In genomic region chr8:105265128-105265527, GRCm38 (mm10) we compare ENCODE assay signal across 8 mouse cellular contexts. TPM values are rescaled to one million over a fixed set of nuclear protein-coding genes. Genes with fewer than 3 reads are reported as not detected.
DNase-seq lines count a peak whose midpoint lies in the region; ATAC-seq and TF ChIP-seq lines count a peak whose summit lies in the region.

No protein-coding gene starts in this region.

- peak; percentile 87 for DNase-seq in A20 (ENCODE audit: low read depth, low spot score)
- DNase-seq in kidney, postnatal 10 days = peak; percentile 41
- no peak for DNase-seq in midbrain, embryonic 10.5 days (ENCODE audit: low spot score)
- peak; percentile 52 for DNase-seq in thymus, postnatal 4 days
- no peak for DNase-seq in frontal cortex, postnatal 36 days (ENCODE audit: low spot score in 2 of 2)
- no peak for DNase-seq in embryo, embryonic 9.5 days (ENCODE audit: extremely low spot score)

- peak overlapping the region; percentile 64 for H3K9ac ChIP-seq in ES-Bruce4 (ENCODE audit: low read depth, poor library complexity, severe bottlenecking)
- no peak overlapping the region; the same call in 1 of the 2 replicates for H3K9ac ChIP-seq in forebrain, embryonic 16.5 days (replicated peaks; ENCODE audit: low read depth, low read length)

- H3K4me3 ChIP-seq in ES-Bruce4 (ENCODE audit: low read depth, low read length) = peak overlapping the region; percentile 11; the same call in 1 of the 2 replicates
- peak overlapping the region; percentile 73 for H3K4me3 ChIP-seq in forebrain, embryonic 16.5 days (replicated peaks; ENCODE audit: low read length)
- H3K4me3 ChIP-seq in midbrain, embryonic 10.5 days = peak overlapping the region; percentile 62

- no peak for TF ChIP-seq POLR2A in ES-Bruce4 (IDR thresholded peaks at IDR 0.05; ENCODE audit: insufficient read depth, low read length)

- no peak for TF ChIP-seq EP300 in ES-Bruce4 (IDR thresholded peaks at IDR 0.05; ENCODE audit: insufficient read depth, low read depth, low read length)

- no peaks in the 10 kb centered on the region for H3K36me3 ChIP-seq in ES-Bruce4 (ENCODE audit: control insufficient read depth, insufficient read depth, low read length, poor library complexity, severe bottlenecking)
- H3K36me3 ChIP-seq in forebrain, embryonic 16.5 days (ENCODE audit: control insufficient read depth, insufficient read depth) = no peaks in the 10 kb centered on the region
- no peaks in the 10 kb centered on the region for H3K36me3 ChIP-seq in midbrain, embryonic 10.5 days

- H3K27me3 ChIP-seq in ES-Bruce4 (ENCODE audit: control insufficient read depth, insufficient read depth, low read length, poor library complexity, severe bottlenecking) = peaks cover 7% of the 10 kb centered on the region; the same call in 1 of the 2 replicates
- H3K27me3 ChIP-seq in forebrain, embryonic 16.5 days (replicated peaks; ENCODE audit: control insufficient read depth, insufficient read depth, low read length) = peaks cover 79% of the 10 kb centered on the region
- peaks cover 100% of the 10 kb centered on the region for H3K27me3 ChIP-seq in midbrain, embryonic 10.5 days (ENCODE audit: low read depth, poor library complexity, severe bottlenecking)

- no peaks in the 10 kb centered on the region for H3K9me3 ChIP-seq in ES-Bruce4 (replicated peaks; ENCODE audit: control insufficient read depth, insufficient read depth, low read length, poor library complexity, severe bottlenecking)
- peaks cover 5% of the 10 kb centered on the region for H3K9me3 ChIP-seq in forebrain, embryonic 16.5 days (ENCODE audit: control insufficient read depth, low read length)
- peaks cover 7% of the 10 kb centered on the region for H3K9me3 ChIP-seq in midbrain, embryonic 10.5 days (replicated peaks)

- H3K4me2 ChIP-seq in forebrain, embryonic 16.5 days (ENCODE audit: low read length) = peak overlapping the region; percentile 89

- H3K4me1 ChIP-seq in ES-Bruce4 (ENCODE audit: control insufficient read depth, insufficient read depth, low read length) = no peaks in the 10 kb centered on the region
- peaks cover 29% of the 10 kb centered on the region for H3K4me1 ChIP-seq in forebrain, embryonic 16.5 days (replicated peaks; ENCODE audit: control insufficient read depth, insufficient read depth, low read length)
- peaks cover 38% of the 10 kb centered on the region for H3K4me1 ChIP-seq in midbrain, embryonic 10.5 days

- no peak overlapping the region for H3K27ac ChIP-seq in ES-Bruce4 (ENCODE audit: insufficient read depth, low read length)
- H3K27ac ChIP-seq in forebrain, embryonic 16.5 days (ENCODE audit: low read length) = no peak overlapping the region
- no peak overlapping the region for H3K27ac ChIP-seq in midbrain, embryonic 10.5 days (replicated peaks)

- 16% methylated on average over 10 of the region's 10 CpGs for WGBS in forebrain, embryonic 16.5 days
- 20% methylated on average over 10 of the region's 10 CpGs for WGBS in midbrain, embryonic 10.5 days

- no peak for ATAC-seq in forebrain, embryonic 16.5 days

- no peak for TF ChIP-seq CTCF in ES-Bruce4 (IDR thresholded peaks at IDR 0.05; ENCODE audit: low read depth, low read length)

RNA-seq across cellular contexts. Expression of gene Fbxl8, which starts 0.7 kb away (rescaled TPM):
- polyA plus RNA-seq in ES-Bruce4 (2011; ENCODE audit: insufficient read depth, insufficient read length, low read depth, missing spikeins) = 1.5 and 1.9 TPM in 2 replicates
- 0.83 and 0.96 TPM in 2 replicates for polyA plus RNA-seq in forebrain, embryonic 16.5 days (2015; fragmentation: Nextera tagmentation; extraction: Ambion mirVana)
- polyA plus RNA-seq in midbrain, embryonic 10.5 days (2016; fragmentation: Nextera tagmentation; extraction: Ambion mirVana) = 0.64 and 0.72 TPM in 2 replicates

RNA-seq across cellular contexts. Expression of gene Tradd, which starts 0.7 kb away (rescaled TPM):
- polyA plus RNA-seq in ES-Bruce4 (2011; ENCODE audit: insufficient read depth, insufficient read length, low read depth, missing spikeins) = 4.7 and 5.6 TPM in 2 replicates
- 23.4 and 27.3 TPM in 2 replicates for polyA plus RNA-seq in forebrain, embryonic 16.5 days (2015; fragmentation: Nextera tagmentation; extraction: Ambion mirVana)
- polyA plus RNA-seq in midbrain, embryonic 10.5 days (2016; fragmentation: Nextera tagmentation; extraction: Ambion mirVana) = 13.6 and 14.6 TPM in 2 replicates

RNA-seq across cellular contexts. Expression of gene Hsf4, which starts 4.5 kb away (rescaled TPM):
- 1.1 and 1.4 TPM in 2 replicates for polyA plus RNA-seq in ES-Bruce4 (2011; ENCODE audit: insufficient read depth, insufficient read length, low read depth, missing spikeins)
- polyA plus RNA-seq in forebrain, embryonic 16.5 days (2015; fragmentation: Nextera tagmentation; extraction: Ambion mirVana) = 0.25 TPM in 1 of 2 replicates, not detected in the other
- 0.10 TPM in 1 of 2 replicates, not detected in the other for polyA plus RNA-seq in midbrain, embryonic 10.5 days (2016; fragmentation: Nextera tagmentation; extraction: Ambion mirVana)

RNA-seq across cellular contexts. Expression of gene B3gnt9, which starts 10.2 kb away (rescaled TPM):
- polyA plus RNA-seq in ES-Bruce4 (2011; ENCODE audit: insufficient read depth, insufficient read length, low read depth, missing spikeins) = 0.37 and 0.67 TPM in 2 replicates
- polyA plus RNA-seq in forebrain, embryonic 16.5 days (2015; fragmentation: Nextera tagmentation; extraction: Ambion mirVana) = 3.8 and 4.3 TPM in 2 replicates
- polyA plus RNA-seq in midbrain, embryonic 10.5 days (2016; fragmentation: Nextera tagmentation; extraction: Ambion mirVana) = 2.4 and 4.2 TPM in 2 replicates

RNA-seq across cellular contexts. Expression of gene Nol3, which starts 10.8 kb away (rescaled TPM):
- 0.94 and 1.4 TPM in 2 replicates for polyA plus RNA-seq in ES-Bruce4 (2011; ENCODE audit: insufficient read depth, insufficient read length, low read depth, missing spikeins)
- polyA plus RNA-seq in forebrain, embryonic 16.5 days (2015; fragmentation: Nextera tagmentation; extraction: Ambion mirVana) = 1.5 and 2.8 TPM in 2 replicates
- polyA plus RNA-seq in midbrain, embryonic 10.5 days (2016; fragmentation: Nextera tagmentation; extraction: Ambion mirVana) = 1.4 and 2.3 TPM in 2 replicates

Comparison
In these comparisons a context has a peak if more than half of its experiments do, and no peak if none do; other contexts are left out.
1. DNase-seq: peak in A20 (single experiment), kidney, postnatal 10 days (single experiment) and thymus, postnatal 4 days (single experiment); none in midbrain, embryonic 10.5 days (single experiment), frontal cortex, postnatal 36 days (0 of 2) and embryo, embryonic 9.5 days (single experiment).
2. H3K4me3 ChIP-seq: peak in every context shown above with its lines; median percentile 73 in forebrain, embryonic 16.5 days; 62 in midbrain, embryonic 10.5 days; 11 in ES-Bruce4.